Mouse (Mus musculus) MEL (cell line): ENCODE data around the gene Olfr67. TPM values are rescaled to one million over a fixed set of nuclear protein-coding genes. Genes with fewer than 3 reads are reported as not detected.
A peak's percentile ranks its signal among the peaks of the same experiment; 100 is the strongest.

ENCODE experiments used
- DNase-seq: peaks from one replicate; pipeline ENCODE4 v3.0.0; 2011; ENCODE audit warnings: low read depth, low spot score
- H3K27ac ChIP-seq: 2 replicates; pipeline ENCODE4 v1.5.1; 2012; ENCODE audit warnings: low read depth, mild to moderate bottlenecking, control low read depth, low read length, moderate library complexity; ENCODE audit not compliant: control insufficient read depth
- H3K27me3 ChIP-seq, 2 experiments: fragments of 150-350 bp in 1 of 2; sonication (generic) in 1 of 2; 2 replicates each; pipeline ENCODE4 v1.6.1; 2012; ENCODE audit warnings: low read length in 2 of 2, mild to moderate bottlenecking in 2 of 2, improper control_type of control experiment in 1 of 2, moderate library complexity in 1 of 2; ENCODE audit not compliant: insufficient read depth in 2 of 2, control insufficient read depth in 1 of 2
- H3K36me3 ChIP-seq, 2 experiments: 2 replicates each; pipeline ENCODE4 v1.6.1; 2012 to 2014; ENCODE audit warnings: low read length in 2 of 2, improper control_type of control experiment in 1 of 2, inconsistent platforms in 1 of 2, mild to moderate bottlenecking in 1 of 2; ENCODE audit not compliant: insufficient read depth in 2 of 2, control insufficient read depth in 1 of 2
- H3K4me1 ChIP-seq, 2 experiments: fragments of 150-350 bp in 1 of 2; sonication (generic) in 1 of 2; 2 replicates each; pipeline ENCODE4 v1.6.1; 2012; ENCODE audit warnings: low read length in 2 of 2, improper control_type of control experiment in 1 of 2, mild to moderate bottlenecking in 1 of 2; ENCODE audit not compliant: insufficient read depth in 2 of 2, control insufficient read depth in 1 of 2
- H3K4me3 ChIP-seq, 2 experiments: fragments of 150-350 bp in 1 of 2; sonication (generic) in 1 of 2; 2 replicates each; pipeline ENCODE4 v1.5.1; 2012; ENCODE audit warnings: low read depth in 2 of 2, low read length in 2 of 2, mild to moderate bottlenecking in 2 of 2, moderate library complexity in 2 of 2, control low read depth in 1 of 2, improper control_type of control experiment in 1 of 2; ENCODE audit not compliant: control insufficient read depth in 1 of 2, insufficient read depth in 1 of 2
- H3K79me2 ChIP-seq: 2 replicates; pipeline ENCODE4 v1.6.1; 2012; ENCODE audit warnings: mild to moderate bottlenecking, low read length, moderate library complexity; ENCODE audit not compliant: control insufficient read depth, poor library complexity, insufficient read depth
- H3K9ac ChIP-seq: 2 replicates; pipeline ENCODE4 v1.6.1; 2012; ENCODE audit warnings: low read depth, mild to moderate bottlenecking, control low read depth, low read length, moderate library complexity; ENCODE audit not compliant: control insufficient read depth, poor library complexity, severe bottlenecking
- H3K9me3 ChIP-seq: fragments of 150-350 bp; sonication (generic); replicated peaks from 2 replicates; pipeline ENCODE4 v1.6.1; 2012; ENCODE audit warnings: mild to moderate bottlenecking, low read length, improper control_type of control experiment, moderate library complexity; ENCODE audit not compliant: insufficient read depth
- BHLHE40 ChIP-seq: IDR thresholded peaks from 2 replicates; pipeline ENCODE4 v1.6.1; 2012; ENCODE audit warnings: low read depth, mild to moderate bottlenecking, inconsistent platforms, low read length, improper control_type of control experiment, borderline replicate concordance
- CHD1 ChIP-seq: IDR thresholded peaks from 2 replicates; pipeline ENCODE4 v1.6.1; 2012; ENCODE audit warnings: low read depth, mild to moderate bottlenecking, inconsistent platforms, low read length, improper control_type of control experiment
- CHD2 ChIP-seq: IDR thresholded peaks from 2 replicates; pipeline ENCODE4 v1.6.1; 2011; ENCODE audit warnings: low read length, improper control_type of control experiment
- CTCF ChIP-seq, 3 experiments: IDR thresholded peaks in 2 of 3; conservative IDR thresholded peaks in 1 of 3; 2 replicates each; pipeline ENCODE4 v1.5.1; 2011 to 2012; ENCODE audit warnings: low read length in 3 of 3, low read depth in 2 of 3, mild to moderate bottlenecking in 2 of 3, improper control_type of control experiment in 1 of 3, inconsistent platforms in 1 of 3, mixed read lengths in 1 of 3, moderate library complexity in 1 of 3; ENCODE audit not compliant: control insufficient read depth in 1 of 3, insufficient read depth in 1 of 3, poor library complexity in 1 of 3, severe bottlenecking in 1 of 3
- E2F4 ChIP-seq: IDR thresholded peaks from 2 replicates; pipeline ENCODE4 v1.6.1; 2011; ENCODE audit warnings: low read depth, low read length, improper control_type of control experiment, borderline replicate concordance
- ELF1 ChIP-seq: IDR thresholded peaks from 2 replicates; pipeline ENCODE4 v1.6.1; 2014; ENCODE audit warnings: low read depth, mild to moderate bottlenecking, inconsistent platforms, low read length, improper control_type of control experiment, moderate library complexity
- ETS1 ChIP-seq: IDR thresholded peaks from 2 replicates; pipeline ENCODE4 v1.6.1; 2012; ENCODE audit warnings: low read depth, mild to moderate bottlenecking, inconsistent platforms, low read length, improper control_type of control experiment, moderate library complexity
- GABPA ChIP-seq: IDR thresholded peaks from 2 replicates; pipeline ENCODE4 v1.6.1; 2012; ENCODE audit warnings: low read depth, mild to moderate bottlenecking, inconsistent platforms, low read length, improper control_type of control experiment, moderate library complexity
- GATA1 ChIP-seq: IDR thresholded peaks from 2 replicates; pipeline ENCODE4 v1.6.1; 2011; ENCODE audit warnings: low read depth, low read length, improper control_type of control experiment
- HCFC1 ChIP-seq: IDR thresholded peaks from 2 replicates; pipeline ENCODE4 v1.6.1; 2012; ENCODE audit warnings: low read depth, mild to moderate bottlenecking, inconsistent platforms, low read length, improper control_type of control experiment, moderate library complexity
- JUND ChIP-seq: IDR thresholded peaks from 2 replicates; pipeline ENCODE4 v1.6.1; 2011; ENCODE audit warnings: low read depth, mild to moderate bottlenecking, improper control_type of control experiment, low read length
- KAT2A ChIP-seq: conservative IDR thresholded peaks from 2 replicates; pipeline ENCODE4 v1.6.1; 2012; ENCODE audit warnings: low read depth, low read length, improper control_type of control experiment, inconsistent platforms
- MAFK ChIP-seq: IDR thresholded peaks from 2 replicates; pipeline ENCODE4 v1.6.1; 2011; ENCODE audit warnings: low read depth, mild to moderate bottlenecking, low read length, improper control_type of control experiment, borderline replicate concordance
- MAX ChIP-seq: IDR thresholded peaks from 2 replicates; pipeline ENCODE4 v1.6.1; 2011; ENCODE audit warnings: low read length, improper control_type of control experiment
- MAZ ChIP-seq: IDR thresholded peaks from 2 replicates; pipeline ENCODE4 v1.6.1; 2012; ENCODE audit warnings: low read depth, mild to moderate bottlenecking, inconsistent platforms, low read length, improper control_type of control experiment
- MEF2A ChIP-seq: IDR thresholded peaks from 2 replicates; pipeline ENCODE4 v1.6.1; 2014; ENCODE audit warnings: low read depth, mild to moderate bottlenecking, inconsistent platforms, low read length, improper control_type of control experiment; ENCODE audit not compliant: poor library complexity, insufficient replicate concordance, severe bottlenecking; ENCODE audit errors: extremely low read depth
- MYB ChIP-seq: IDR thresholded peaks from 2 replicates; pipeline ENCODE4 v1.6.1; 2011; ENCODE audit warnings: mild to moderate bottlenecking, low read depth, low read length, improper control_type of control experiment
- MYC ChIP-seq: IDR thresholded peaks from 2 replicates; pipeline ENCODE4 v1.6.1; 2011; ENCODE audit warnings: low read depth, mild to moderate bottlenecking, low read length, improper control_type of control experiment, moderate library complexity
- NELFE ChIP-seq: IDR thresholded peaks from 2 replicates; pipeline ENCODE4 v1.6.1; 2011; ENCODE audit warnings: low read depth, low read length, improper control_type of control experiment
- NRF1 ChIP-seq: IDR thresholded peaks from 2 replicates; pipeline ENCODE4 v1.6.1; 2014; ENCODE audit warnings: low read depth, mild to moderate bottlenecking, inconsistent platforms, low read length, improper control_type of control experiment, moderate library complexity; ENCODE audit not compliant: poor library complexity, insufficient read depth, severe bottlenecking
- POLR2A ChIP-seq, 2 experiments: IDR thresholded peaks; 2 replicates each; pipeline ENCODE4 v1.6.1; 2011 to 2012; ENCODE audit warnings: low read length in 2 of 2, mild to moderate bottlenecking in 2 of 2, control low read depth in 1 of 2, improper control_type of control experiment in 1 of 2, low read depth in 1 of 2, moderate library complexity in 1 of 2; ENCODE audit not compliant: control insufficient read depth in 1 of 2, insufficient read depth in 1 of 2, poor library complexity in 1 of 2
- POLR2AphosphoS5 ChIP-seq: IDR thresholded peaks from 2 replicates; pipeline ENCODE4 v1.6.1; 2012; ENCODE audit warnings: low read depth, borderline replicate concordance, mild to moderate bottlenecking, inconsistent platforms, low read length, moderate library complexity, mixed read lengths
- RAD21 ChIP-seq: IDR thresholded peaks from 2 replicates; pipeline ENCODE4 v1.6.1; 2011; ENCODE audit warnings: mild to moderate bottlenecking, low read depth, low read length, improper control_type of control experiment
- RCOR1 ChIP-seq: IDR thresholded peaks from 2 replicates; pipeline ENCODE4 v1.6.1; 2012; ENCODE audit warnings: low read depth, mild to moderate bottlenecking, inconsistent platforms, low read length, improper control_type of control experiment
- SIN3A ChIP-seq: IDR thresholded peaks from 2 replicates; pipeline ENCODE4 v1.6.1; 2012; ENCODE audit warnings: low read length, improper control_type of control experiment, inconsistent platforms
- SMC3 ChIP-seq: IDR thresholded peaks from 2 replicates; pipeline ENCODE4 v1.6.1; 2011; ENCODE audit warnings: low read depth, low read length, improper control_type of control experiment
- TAL1 ChIP-seq: IDR thresholded peaks from 2 replicates; pipeline ENCODE4 v1.6.1; 2012; ENCODE audit warnings: mild to moderate bottlenecking, inconsistent platforms, low read length, moderate library complexity, mixed read lengths
- TBP ChIP-seq: IDR thresholded peaks from 2 replicates; pipeline ENCODE4 v1.8.0; 2011; ENCODE audit warnings: low read depth, low read length, improper control_type of control experiment
- TCF12 ChIP-seq: IDR thresholded peaks from 2 replicates; pipeline ENCODE4 v1.6.1; 2014; ENCODE audit warnings: low read depth, mild to moderate bottlenecking, inconsistent platforms, low read length, improper control_type of control experiment, moderate library complexity
- UBTF ChIP-seq: IDR thresholded peaks from 2 replicates; pipeline ENCODE4 v1.6.1; 2012; ENCODE audit warnings: low read depth, mild to moderate bottlenecking, inconsistent platforms, low read length, improper control_type of control experiment, moderate library complexity, borderline replicate concordance; ENCODE audit not compliant: insufficient read depth
- USF1 ChIP-seq: IDR thresholded peaks from 2 replicates; pipeline ENCODE4 v1.6.1; 2014; ENCODE audit warnings: low read depth, mild to moderate bottlenecking, inconsistent platforms, low read length, improper control_type of control experiment, moderate library complexity
- USF2 ChIP-seq, 2 experiments: IDR thresholded peaks; 2 replicates each; pipeline ENCODE4 v1.6.1; 2011 to 2012; ENCODE audit warnings: improper control_type of control experiment in 2 of 2, low read length in 2 of 2, borderline replicate concordance in 1 of 2, inconsistent platforms in 1 of 2, low read depth in 1 of 2, mild to moderate bottlenecking in 1 of 2; ENCODE audit not compliant: insufficient read depth in 1 of 2
- ZC3H11A ChIP-seq: IDR thresholded peaks from 2 replicates; pipeline ENCODE4 v1.6.1; 2012; ENCODE audit warnings: low read depth, mild to moderate bottlenecking, inconsistent platforms, low read length, improper control_type of control experiment
- ZKSCAN1 ChIP-seq: IDR thresholded peaks from 2 replicates; pipeline ENCODE4 v1.6.1; 2012; ENCODE audit warnings: low read depth, mild to moderate bottlenecking, inconsistent platforms, low read length, improper control_type of control experiment, moderate library complexity
- ZMIZ1 ChIP-seq: IDR thresholded peaks from 2 replicates; pipeline ENCODE4 v1.6.1; 2012; ENCODE audit warnings: low read depth, mild to moderate bottlenecking, inconsistent platforms, low read length, improper control_type of control experiment, moderate library complexity
- ZNF384 ChIP-seq: IDR thresholded peaks from 2 replicates; pipeline ENCODE4 v1.6.1; 2012; ENCODE audit warnings: low read depth, mild to moderate bottlenecking, inconsistent platforms, low read length, improper control_type of control experiment
- polyA plus RNA-seq, 2 experiments: library from polyadenylated mRNA; stranded (reverse) in 1 of 2; unstranded in 1 of 2; fragments of >175 nt in 1 of 2; fragments of >200 nt in 1 of 2; gene quantifications; 2 replicates each; pipeline versions ENCODE4 v1.2.1 to v1.2.4; 2012; ENCODE audit warnings: low replicate concordance in 2 of 2, low read depth in 1 of 2; ENCODE audit not compliant: insufficient read length in 2 of 2, insufficient read depth in 1 of 2, missing spikeins in 1 of 2
- total RNA-seq: library from RNA; depleted of rRNA; stranded (reverse); fragments of 300-350 nt; gene quantifications from 2 replicates; pipeline ENCODE4 v1.2.3, GENCODE M21; 2012

The Olfr67 gene
- total and polyA plus RNA-seq, 3 experiments: not detected

DNA sequence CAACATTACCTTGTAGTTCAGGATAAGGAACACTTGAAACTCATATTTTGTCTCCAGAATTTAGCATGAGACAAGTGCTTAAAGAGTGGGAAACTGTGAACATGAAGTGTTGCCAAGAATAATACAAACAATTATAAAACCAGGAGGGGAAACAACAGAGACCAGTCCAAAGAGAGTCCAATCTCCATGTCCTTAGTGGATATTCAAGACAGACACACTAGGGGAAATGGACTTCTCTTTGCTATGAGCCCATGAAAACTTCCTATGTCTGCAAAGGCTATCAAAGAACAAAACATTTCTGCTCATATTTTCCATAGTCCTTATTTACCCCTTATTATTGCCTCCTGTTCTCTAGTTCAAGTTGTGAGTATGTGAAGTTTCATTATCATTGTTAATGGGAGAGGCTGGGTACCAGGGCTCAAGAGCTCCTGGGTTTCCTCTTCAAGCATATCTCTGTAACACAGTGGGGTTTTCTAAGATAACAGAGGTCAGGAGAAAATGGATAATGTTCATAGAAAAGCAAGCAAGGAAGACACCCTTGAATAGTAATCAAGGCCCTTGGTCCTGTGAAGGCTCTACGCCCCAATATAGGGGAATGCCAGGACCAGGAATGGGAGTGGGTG, 19.7 kb upstream of the Olfr67 start:
- H3K4me1 ChIP-seq: peaks cover 23 to 26% of the 10 kb centered on the region in 2 experiments
- peak overlapping the region; percentile 16 for H3K9ac ChIP-seq
- H3K9me3 ChIP-seq: no peaks in the 10 kb centered on the region
- DNase-seq: peak; percentile 79
- no peaks in the 10 kb centered on the region for H3K79me2 ChIP-seq
- peak overlapping the region in 1 of 2 experiments; percentile 21; a peak in 2 of 4 replicates for H3K4me3 ChIP-seq
- H3K36me3 ChIP-seq: peaks cover 0 to 31% of the 10 kb centered on the region in 2 experiments; a peak in 2 of 4 replicates
- H3K27ac ChIP-seq: peak overlapping the region; percentile 89
- no peaks in the 10 kb centered on the region for H3K27me3 ChIP-seq
- no peak for TF ChIP-seq POLR2AphosphoS5
- no peak for TF ChIP-seq NELFE
- peak; percentile 39; the same call in 1 of the 2 replicates for TF ChIP-seq ZNF384
- TF ChIP-seq JUND: no peak
- peak; percentile 96 for TF ChIP-seq GATA1
- TF ChIP-seq CHD2: no peak; the same call in 1 of the 2 replicates
- TF ChIP-seq CTCF (IDR thresholded peaks at IDR 0.05 in 2 of 3, conservative IDR thresholded peaks at IDR 0.05 in 1 of 3; ENCODE audit: control insufficient read depth in 1 of 3, insufficient read depth in 1 of 3, low read depth in 2 of 3, low read length in 3 of 3, poor library complexity in 1 of 3, severe bottlenecking in 1 of 3): no peak
- peak; percentile 69; the same call in 1 of the 2 replicates for TF ChIP-seq MAFK
- no peak for TF ChIP-seq RAD21
- peak; percentile 78; the same call in 1 of the 2 replicates for TF ChIP-seq MAZ
- no peak for TF ChIP-seq TBP
- no peak for TF ChIP-seq USF2 (IDR thresholded peaks at IDR 0.05; ENCODE audit: borderline replicate concordance in 1 of 2, insufficient read depth in 1 of 2, low read depth in 1 of 2, low read length in 2 of 2)
- TF ChIP-seq UBTF: no peak
- no peak for TF ChIP-seq POLR2A (IDR thresholded peaks at IDR 0.05; ENCODE audit: control insufficient read depth in 1 of 2, insufficient read depth in 1 of 2, low read depth in 1 of 2, low read length in 2 of 2, poor library complexity in 1 of 2)
- peak; percentile 56; the same call in 1 of the 2 replicates for TF ChIP-seq MYB
- TF ChIP-seq HCFC1: 0 out of 2 replicates have a peak, but pooled peaks have one; percentile 26
- peak; percentile 96 for TF ChIP-seq TCF12
- TF ChIP-seq CHD1: no peak; the same call in 1 of the 2 replicates
- peak; percentile 87 for TF ChIP-seq ETS1
- TF ChIP-seq ZKSCAN1: no peak
- peak; percentile 72; the same call in 1 of the 2 replicates for TF ChIP-seq SIN3A
- TF ChIP-seq MYC: no peak
- TF ChIP-seq ELF1: no peak
- TF ChIP-seq ZMIZ1: no peak
- TF ChIP-seq TAL1: peak; percentile 79
- no peak for TF ChIP-seq SMC3
- no peak for TF ChIP-seq NRF1
- no peak for TF ChIP-seq E2F4
- no peak for TF ChIP-seq USF1
- TF ChIP-seq MEF2A: peak; percentile 40; the same call in 1 of the 2 replicates
- no peak for TF ChIP-seq ZC3H11A
- peak; percentile 81 for TF ChIP-seq RCOR1
- no peak for TF ChIP-seq KAT2A
- TF ChIP-seq BHLHE40: 0 out of 2 replicates have a peak, but pooled peaks have one; percentile 25
- no peak for TF ChIP-seq GABPA
- TF ChIP-seq MAX: no peak
